Mouse (Mus musculus): ENCODE data around the gene Glp2r. TPM values are rescaled to one million over a fixed set of nuclear protein-coding genes. Genes with fewer than 3 reads are reported as not detected.

Gene Glp2r
- total and polyA plus RNA-seq, 2 experiments from 2014 or later = 0.09 TPM; not detected in 1

GRCm38 (mm10) chr11:67628522-67628921 lies 142.4 kb downstream of the Glp2r start:
- Histone ChIP-seq H3K9ac (replicated peaks; ENCODE audit: low read length) (no peak overlapping the region), H3K27me3 (ENCODE audit: insufficient read depth, low read length) (no peaks in the 10 kb centered on the region), H3K4me3 (ENCODE audit: low read length) (no peak overlapping the region), H3K36me3 (ENCODE audit: insufficient read depth, low read length) (no peaks in the 10 kb centered on the region), H3K4me2 (ENCODE audit: low read depth, low read length) (no peak overlapping the region), H3K9me3 (ENCODE audit: low read length) (no peaks in the 10 kb centered on the region), H3K27ac (no peak overlapping the region), H3K4me1 (ENCODE audit: insufficient read depth, low read length) (no peaks in the 10 kb centered on the region)
- ATAC-seq (no peak), DNase-seq (ENCODE audit: low spot score) (no peak)
- no peak for TF ChIP-seq CTCF (IDR thresholded peaks at IDR 0.05; ENCODE audit: low read depth)
- 83% methylated on average over 2 of the region's 2 CpGs for WGBS

GRCm38 (mm10) chr11:67627179-67627578 lies 143.8 kb downstream of the Glp2r start:
- no peak for TF ChIP-seq CTCF (IDR thresholded peaks at IDR 0.05; ENCODE audit: low read depth)
- Histone ChIP-seq H3K36me3 (ENCODE audit: insufficient read depth, low read length) (no peaks in the 10 kb centered on the region), H3K4me1 (ENCODE audit: insufficient read depth, low read length) (no peaks in the 10 kb centered on the region), H3K27ac (no peak overlapping the region), H3K4me2 (ENCODE audit: low read depth, low read length) (no peak overlapping the region), H3K4me3 (ENCODE audit: low read length) (no peak overlapping the region), H3K9ac (replicated peaks; ENCODE audit: low read length) (no peak overlapping the region), H3K9me3 (ENCODE audit: low read length) (no peaks in the 10 kb centered on the region), H3K27me3 (ENCODE audit: insufficient read depth, low read length) (no peaks in the 10 kb centered on the region)
- ATAC-seq = no peak
- DNase-seq (ENCODE audit: low spot score) = no peak
- WGBS = 87% methylated on average over 7 of the region's 7 CpGs

- no peaks in the 10 kb centered on the region for H3K4me1 ChIP-seq (ENCODE audit: insufficient read depth, low read length)
- H3K4me2 ChIP-seq (ENCODE audit: low read depth, low read length) = no peak overlapping the region
- ATAC-seq (no peak), DNase-seq (ENCODE audit: low spot score) (no peak)
- H3K36me3 ChIP-seq (ENCODE audit: insufficient read depth, low read length) = no peaks in the 10 kb centered on the region
- 50% methylated on average over 7 of the region's 7 CpGs for WGBS
- no peak for TF ChIP-seq CTCF (IDR thresholded peaks at IDR 0.05; ENCODE audit: low read depth)
- H3K27ac ChIP-seq = no peak overlapping the region
- H3K27me3 ChIP-seq (ENCODE audit: insufficient read depth, low read length) = no peaks in the 10 kb centered on the region
- no peak overlapping the region for H3K9ac ChIP-seq (replicated peaks; ENCODE audit: low read length)
- H3K4me3 ChIP-seq (ENCODE audit: low read length) = no peak overlapping the region
- H3K9me3 ChIP-seq (ENCODE audit: low read length) = no peaks in the 10 kb centered on the region
These were observed 148.6 kb downstream of the Glp2r start for GRCm38 (mm10) chr11:67622340-67622739.

DNA sequence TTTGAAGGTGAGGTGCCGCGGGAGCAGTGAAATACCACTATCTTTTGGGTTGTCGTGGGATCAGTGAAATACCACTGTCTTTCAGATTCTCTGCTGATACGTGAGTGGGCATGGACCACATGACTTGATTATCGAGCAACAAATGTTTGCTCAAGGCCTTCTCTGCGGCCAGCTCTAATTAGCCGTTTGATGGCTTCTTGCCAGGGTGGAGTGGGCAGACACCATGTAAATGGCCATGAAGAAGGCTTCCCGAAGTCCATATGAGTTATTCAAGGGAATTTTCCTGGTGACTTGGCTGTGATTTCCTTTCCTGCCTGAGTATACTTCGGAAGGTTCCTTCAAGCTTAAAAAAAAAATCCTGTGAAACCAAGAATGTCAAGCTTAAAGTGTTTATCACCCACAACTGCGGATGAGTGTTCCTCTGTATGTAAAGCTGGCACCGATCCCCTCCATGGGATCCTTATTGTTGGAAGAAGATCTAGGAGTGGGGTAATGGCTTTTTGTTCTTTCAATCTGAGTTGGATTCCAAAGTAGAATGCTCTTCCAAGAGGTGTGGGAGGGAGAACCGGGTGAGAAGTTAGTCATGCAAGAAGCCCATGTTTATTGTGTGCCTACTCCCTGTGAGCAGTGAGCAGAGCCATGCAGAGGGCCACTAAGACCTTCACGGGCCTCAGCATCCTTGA lies 154.3 kb downstream of the Glp2r start:
- no peak overlapping the region for H3K27ac ChIP-seq
- no peak for ATAC-seq
- H3K36me3 ChIP-seq (ENCODE audit: insufficient read depth, low read length) = no peaks in the 10 kb centered on the region
- H3K27me3 ChIP-seq (ENCODE audit: insufficient read depth, low read length) = no peaks in the 10 kb centered on the region
- H3K4me3 ChIP-seq (ENCODE audit: low read length) = no peak overlapping the region
- H3K4me2 ChIP-seq (ENCODE audit: low read depth, low read length) = no peak overlapping the region
- DNase-seq (ENCODE audit: low spot score) = peak; percentile 22
- TF ChIP-seq CTCF (IDR thresholded peaks at IDR 0.05; ENCODE audit: low read depth) = no peak
- WGBS = 69% methylated on average over 13 of the region's 13 CpGs
- no peaks in the 10 kb centered on the region for H3K9me3 ChIP-seq (ENCODE audit: low read length)
- no peak overlapping the region for H3K9ac ChIP-seq (replicated peaks; ENCODE audit: low read length)
- no peaks in the 10 kb centered on the region for H3K4me1 ChIP-seq (ENCODE audit: insufficient read depth, low read length)

- Histone ChIP-seq H3K9ac (replicated peaks; ENCODE audit: low read length) (no peak overlapping the region), H3K36me3 (ENCODE audit: insufficient read depth, low read length) (no peaks in the 10 kb centered on the region), H3K9me3 (ENCODE audit: low read length) (no peaks in the 10 kb centered on the region), H3K4me3 (ENCODE audit: low read length) (no peak overlapping the region), H3K4me1 (ENCODE audit: insufficient read depth, low read length) (no peaks in the 10 kb centered on the region), H3K4me2 (ENCODE audit: low read depth, low read length) (no peak overlapping the region), H3K27ac (no peak overlapping the region; the same call in 1 of the 2 replicates), H3K27me3 (ENCODE audit: insufficient read depth, low read length) (no peaks in the 10 kb centered on the region)
- no peak for DNase-seq (ENCODE audit: low spot score)
- no peak for ATAC-seq
- WGBS = 68% methylated on average over 9 of the region's 9 CpGs
- no peak for TF ChIP-seq CTCF (IDR thresholded peaks at IDR 0.05; ENCODE audit: low read depth)
These were observed 158.7 kb downstream of the Glp2r start for GRCm38 (mm10) chr11:67612158-67612839.

Other genes with a start within 250 kb of the Glp2r start
- not detected in 2 replicates for gene Rcvrn, start 75.8 kb downstream of the Glp2r start, total RNA-seq (2014; rRNA removed)
- gene Rcvrn, start 75.8 kb downstream of the Glp2r start, polyA plus RNA-seq (2015; fragmentation: Nextera tagmentation; extraction: Ambion mirVana) = not detected in 2 replicates
- gene Gsg1l2, start 3.5 kb upstream of the Glp2r start, total RNA-seq (2014; rRNA removed) = not detected in 2 replicates
- gene Gsg1l2, start 3.5 kb upstream of the Glp2r start, polyA plus RNA-seq (2015; fragmentation: Nextera tagmentation; extraction: Ambion mirVana) = 0.20 TPM in 1 of 2 replicates, not detected in the other
- 0.16 TPM in 1 of 2 replicates, not detected in the other for gene Dhrs7c, start 27.0 kb upstream of the Glp2r start, total RNA-seq (2014; rRNA removed)
- gene Dhrs7c, start 27.0 kb upstream of the Glp2r start, polyA plus RNA-seq (2015; fragmentation: Nextera tagmentation; extraction: Ambion mirVana) = 0.18 TPM in 1 of 2 replicates, not detected in the other
- gene Usp43, start 151.0 kb upstream of the Glp2r start, total RNA-seq (2014; rRNA removed) = 0.94 and 1.6 TPM in 2 replicates
- 0.37 and 0.68 TPM in 2 replicates for gene Usp43, start 151.0 kb upstream of the Glp2r start, polyA plus RNA-seq (2015; fragmentation: Nextera tagmentation; extraction: Ambion mirVana)
- 1.6 and 3.3 TPM in 2 replicates for gene Cfap52, start 194.5 kb upstream of the Glp2r start, total RNA-seq (2014; rRNA removed)
- 4.6 and 5.5 TPM in 2 replicates for gene Cfap52, start 194.5 kb upstream of the Glp2r start, polyA plus RNA-seq (2015; fragmentation: Nextera tagmentation; extraction: Ambion mirVana)
- 9.2 and 10.8 TPM in 2 replicates for gene Stx8, start 195.0 kb upstream of the Glp2r start, total RNA-seq (2014; rRNA removed)
- 62.5 and 65.8 TPM in 2 replicates for gene Stx8, start 195.0 kb upstream of the Glp2r start, polyA plus RNA-seq (2015; fragmentation: Nextera tagmentation; extraction: Ambion mirVana)